Mouse (Mus musculus): ENCODE data around the gene Nabp2.

Nabp2 gene

DNA sequence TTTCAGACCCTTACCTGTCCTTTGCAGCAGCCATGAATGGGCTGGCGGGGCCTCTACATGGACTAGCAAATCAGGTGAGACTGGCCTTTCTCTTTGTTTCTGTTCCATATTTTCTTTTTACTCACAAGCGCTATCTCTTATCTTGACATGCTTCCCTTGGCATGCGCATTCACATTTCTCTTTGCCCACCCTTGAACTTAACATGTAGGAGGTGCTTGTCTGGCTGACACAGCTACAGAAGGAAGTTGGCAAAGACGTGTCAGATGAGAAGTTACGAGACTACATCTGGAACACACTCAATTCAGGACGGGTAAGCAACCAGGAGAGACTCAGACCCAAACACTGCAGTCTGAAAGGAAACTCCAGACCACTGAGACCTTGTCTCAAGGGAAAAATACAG lies 52.1 kb downstream of the Nabp2 start:
- no peak for DNase-seq (ENCODE audit: low spot score in 2 of 2)

DNA sequence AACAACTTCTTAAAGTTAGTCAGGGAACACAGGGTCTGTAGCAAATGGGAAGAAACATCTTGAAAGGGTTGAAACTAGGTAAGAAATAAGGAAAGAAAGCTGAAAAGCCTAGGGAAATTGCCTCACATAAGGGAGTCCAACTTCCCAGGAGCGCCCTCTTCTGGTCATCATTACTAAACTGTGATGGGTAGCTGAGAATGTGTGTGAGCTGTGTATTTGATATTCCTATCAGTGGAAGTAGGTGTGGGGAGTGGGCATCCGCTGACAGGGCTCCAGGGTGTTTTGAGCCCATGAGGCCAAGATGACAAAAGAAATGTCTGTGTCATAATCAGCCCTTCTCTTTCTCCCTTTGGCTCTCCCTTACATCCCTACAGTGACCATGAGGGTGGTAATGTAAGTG lies 52.5 kb downstream of the Nabp2 start:
- DNase-seq (ENCODE audit: low spot score in 2 of 2), result peak in 1 of 2 experiments; percentile 32

All from frontal cortex, postnatal 14 days (tissue).